Mouse (Mus musculus): ENCODE data around the gene Me1.

DNA sequence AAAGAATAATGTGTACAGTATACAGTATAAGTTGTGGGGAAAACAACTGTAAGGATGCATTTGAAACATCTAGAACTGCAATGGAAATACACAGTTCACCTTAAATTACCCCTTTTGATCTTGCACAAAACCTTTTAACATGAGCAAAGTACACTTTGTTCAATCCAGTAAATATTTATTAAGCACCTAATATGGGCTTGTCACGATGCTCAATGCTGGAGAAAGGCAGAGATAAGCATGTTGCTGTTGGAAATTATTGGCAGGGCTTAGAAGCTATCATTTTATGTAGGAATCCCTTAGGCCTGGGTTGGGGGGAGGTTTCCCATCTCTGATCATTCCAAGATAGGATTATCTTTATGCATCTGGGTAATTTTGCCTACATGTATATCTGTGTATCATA, 11.7 kb upstream of the Me1 start:
- TF ChIP-seq CTCF (IDR thresholded peaks at IDR 0.05) (no peak), EP300 (IDR thresholded peaks at IDR 0.05) (no peak)

Measured in lung, postnatal 0 days (tissue).